Mouse (Mus musculus) CD4-positive naive resting alpha-beta T cell, adult 57 days (primary cell): ENCODE measurements around the gene Ms4a14. TPM values are rescaled to one million over a fixed set of nuclear protein-coding genes. Genes with fewer than 3 reads are reported as not detected.

Source experiments
- total RNA-seq: library from RNA; stranded (reverse); gene quantifications from one replicate; pipeline ENCODE4 v1.2.4, GENCODE M21; 2023

The Ms4a14 gene
- not detected for total RNA-seq

GRCm38 (mm10) chr19:11314354-11314753 is at the start of gene Ms4a14:
Ms4a14 (minus strand) TSS chr19:11314454.

GRCm38 (mm10) chr19:11335932-11336331 is 21.7 kb upstream of the Ms4a14 start, which contains the start of gene Ms4a7:
Ms4a7 (minus strand) TSS chr19:11336146.

GRCm38 (mm10) chr19:11283773-11284172 is 30.5 kb downstream of the Ms4a14 start, which contains the start of gene Ms4a5:
Ms4a5 (minus strand) TSS chr19:11283873.

GRCm38 (mm10) chr19:11266052-11266845 is 48.0 kb downstream of the Ms4a14 start, which contains the start of gene Ms4a1:
Ms4a1 (minus strand) TSS chr19:11266241.

Other genes with a start within 250 kb of the Ms4a14 start
- gene Ms4a8a, start 233.4 kb downstream of the Ms4a14 start, total RNA-seq: 1.5 TPM
- gene 1700017D01Rik, start 183.6 kb downstream of the Ms4a14 start, total RNA-seq: not detected
- not detected for gene 1700025F22Rik, start 149.1 kb downstream of the Ms4a14 start, total RNA-seq
- not detected for gene Ms4a13, start 117.7 kb downstream of the Ms4a14 start, total RNA-seq
- gene Ms4a12, start 82.0 kb downstream of the Ms4a14 start, total RNA-seq: not detected
- gene Ms4a1, start 48.2 kb downstream of the Ms4a14 start, total RNA-seq: 23.8 TPM
- not detected for gene Ms4a5, start 30.6 kb downstream of the Ms4a14 start, total RNA-seq
- gene Ms4a7, start 21.7 kb upstream of the Ms4a14 start, total RNA-seq: not detected
- gene Ms4a4a, start 61.1 kb upstream of the Ms4a14 start, total RNA-seq: 2.5 TPM
- 26.5 TPM for gene Ms4a4c, start 90.3 kb upstream of the Ms4a14 start, total RNA-seq
- 839 TPM for gene Ms4a4b, start 129.1 kb upstream of the Ms4a14 start, total RNA-seq
- 40.2 TPM for gene Ms4a6c, start 154.9 kb upstream of the Ms4a14 start, total RNA-seq
- gene Gm8369, start 171.5 kb upstream of the Ms4a14 start, total RNA-seq: 354 TPM
- gene Ms4a6b, start 202.1 kb upstream of the Ms4a14 start, total RNA-seq: 659 TPM
- gene Ms4a4d, start 222.3 kb upstream of the Ms4a14 start, total RNA-seq: not detected